Mouse (Mus musculus) small intestine, adult 2 months (tissue): ENCODE measurements around the gene Chst14. TPM values are rescaled to one million over a fixed set of nuclear protein-coding genes. Genes with fewer than 3 reads are reported as not detected.

ENCODE experiments used
- H3K27ac ChIP-seq: fragments of 200-500 bp; 2 replicates; pipeline ENCODE4 v1.5.1; 2012; ENCODE audit warnings: low read depth, low read length, control low read depth, inconsistent platforms; ENCODE audit not compliant: insufficient read depth
- H3K27me3 ChIP-seq: fragments of 200-500 bp; 2 replicates; pipeline ENCODE4 v1.6.1; 2012; ENCODE audit warnings: mild to moderate bottlenecking, moderate library complexity, low read length, inconsistent platforms; ENCODE audit not compliant: control insufficient read depth, insufficient read depth
- H3K36me3 ChIP-seq: fragments of 200-500 bp; 2 replicates; pipeline ENCODE4 v1.6.1; 2012; ENCODE audit warnings: mild to moderate bottlenecking, low read length, control low read depth, inconsistent platforms; ENCODE audit not compliant: control insufficient read depth, insufficient read depth
- H3K4me1 ChIP-seq: fragments of 200-500 bp; 2 replicates; pipeline ENCODE4 v1.6.1; 2012; ENCODE audit warnings: low read length, inconsistent platforms, mixed read lengths; ENCODE audit not compliant: control insufficient read depth, insufficient read depth, insufficient read length
- H3K4me3 ChIP-seq: fragments of 200-500 bp; 2 replicates; pipeline ENCODE4 v1.5.1; 2012; ENCODE audit warnings: low read depth, mild to moderate bottlenecking, control low read depth, inconsistent platforms, low read length, moderate library complexity
- CTCF ChIP-seq: fragments of 200-500 bp; IDR thresholded peaks from 2 replicates; pipeline ENCODE4 v1.5.1; 2012; ENCODE audit warnings: low read depth, mild to moderate bottlenecking, control low read depth, inconsistent platforms, low read length, moderate library complexity, mixed read lengths; ENCODE audit not compliant: insufficient replicate concordance, insufficient read length; ENCODE audit errors: extremely low read depth
- POLR2A ChIP-seq: fragments of 200-500 bp; IDR thresholded peaks from 2 replicates; pipeline ENCODE4 v1.6.1; 2012; ENCODE audit warnings: low read depth, mild to moderate bottlenecking, control low read depth, inconsistent platforms, low read length, moderate library complexity
- WGBS: fragments of 180-500 bp; shearing (Covaris S2); methylation state at CpG from one replicate; pipeline ENCODE4 v1.1.7; 2018; 5-methylcytosine and 5-hydroxymethylcytosine counted together
- polyA plus RNA-seq: library from polyadenylated mRNA; depleted of rRNA; stranded (reverse); fragments of >200 nt; gene quantifications from 2 replicates; pipeline ENCODE4 v1.2.3, GENCODE M21; 2012; rRNA removed

The Chst14 gene
- polyA plus RNA-seq, 1 experiment: 4.0 TPM

GRCm38 (mm10) chr2:118978064-118978463 is 51.8 kb downstream of the Chst14 start:
- TF ChIP-seq POLR2A (no peak), CTCF (no peak)
- Histone ChIP-seq H3K36me3 (no peaks in the 10 kb centered on the region), H3K4me1 (no peaks in the 10 kb centered on the region; the same call in 1 of the 2 replicates), H3K27ac (no peak overlapping the region), H3K27me3 (peaks cover 22% of the 10 kb centered on the region), H3K4me3 (no peak overlapping the region)
- 58% methylated on average over 6 of the region's 6 CpGs for WGBS

Other genes with a start within 250 kb of the Chst14 start
- gene Ankrd63, start 222.5 kb upstream of the Chst14 start, polyA plus RNA-seq: 0.13 and 1.4 TPM in 2 replicates
- gene Plcb2, start 198.1 kb upstream of the Chst14 start, polyA plus RNA-seq: 2.9 and 6.2 TPM in 2 replicates
- gene Inafm2, start 180.7 kb upstream of the Chst14 start, polyA plus RNA-seq: 6.2 and 8.8 TPM in 2 replicates
- 2.4 and 3.3 TPM in 2 replicates for gene Ccdc9b, start 163.8 kb upstream of the Chst14 start, polyA plus RNA-seq
- gene Phgr1, start 153.7 kb upstream of the Chst14 start, polyA plus RNA-seq: 2,253 and 5,176 TPM in 2 replicates
- 1.7 and 3.5 TPM in 2 replicates for gene Disp2, start 146.8 kb upstream of the Chst14 start, polyA plus RNA-seq
- 1.5 and 4.7 TPM in 2 replicates for gene Knstrn, start 112.5 kb upstream of the Chst14 start, polyA plus RNA-seq
- 17.6 and 25.7 TPM in 2 replicates for gene Ivd, start 64.5 kb upstream of the Chst14 start, polyA plus RNA-seq
- 11.8 and 24.6 TPM in 2 replicates for gene Bahd1, start 26.1 kb upstream of the Chst14 start, polyA plus RNA-seq
- 3.9 and 10.0 TPM in 2 replicates for gene Ccdc32, start 102.9 kb downstream of the Chst14 start, polyA plus RNA-seq
- 1.1 and 1.9 TPM in 2 replicates for gene Rpusd2, start 108.3 kb downstream of the Chst14 start, polyA plus RNA-seq
- 0.11 and 0.15 TPM in 2 replicates for gene Knl1, start 120.6 kb downstream of the Chst14 start, polyA plus RNA-seq
- 4.6 and 8.7 TPM in 2 replicates for gene Rad51, start 186.3 kb downstream of the Chst14 start, polyA plus RNA-seq
- 26.2 and 57.3 TPM in 2 replicates for gene Rmdn3, start 230.5 kb downstream of the Chst14 start, polyA plus RNA-seq
- gene Gchfr, start 241.3 kb downstream of the Chst14 start, polyA plus RNA-seq: 35.0 and 107 TPM in 2 replicates
- gene Gm14137, start 248.0 kb downstream of the Chst14 start, polyA plus RNA-seq: 0.03 and 0.04 TPM in 2 replicates